Mouse (Mus musculus) myocyte (in vitro differentiated cells): ENCODE measurements around the gene Onecut1.

Source experiments
- CEBPB ChIP-seq: IDR thresholded peaks from 2 replicates; pipeline ENCODE4 v1.6.1; 2011; ENCODE audit warnings: mild to moderate bottlenecking, moderate library complexity; ENCODE audit not compliant: poor library complexity, insufficient read depth, severe bottlenecking
- MYOD1 ChIP-seq, 3 experiments: IDR thresholded peaks; one replicate each; pipeline ENCODE4 v1.6.1; 2011; ENCODE audit warnings: control low read depth in 2 of 3, low read depth in 2 of 3, mild to moderate bottlenecking in 2 of 3, moderate library complexity in 1 of 3; ENCODE audit not compliant: insufficient read length in 2 of 3, control insufficient read depth in 1 of 3
- MYOG ChIP-seq, 3 experiments: IDR thresholded peaks; one replicate each; pipeline ENCODE4 v1.6.1; 2011; ENCODE audit warnings: control low read depth in 2 of 3, low read depth in 2 of 3, mild to moderate bottlenecking in 2 of 3; ENCODE audit not compliant: insufficient read length in 2 of 3, control insufficient read depth in 1 of 3, insufficient read depth in 1 of 3
- POLR2A ChIP-seq: IDR thresholded peaks from one replicate; pipeline ENCODE4 v1.6.1; 2011; ENCODE audit warnings: low read depth, mild to moderate bottlenecking, control low read depth, moderate library complexity; ENCODE audit not compliant: insufficient read length
- POLR2AphosphoS2 ChIP-seq: IDR thresholded peaks from one replicate; pipeline ENCODE4 v1.6.1; 2011; ENCODE audit warnings: low read depth, control low read depth; ENCODE audit not compliant: insufficient read length
- SRF ChIP-seq: IDR thresholded peaks from one replicate; pipeline ENCODE4 v1.6.1; 2011; ENCODE audit warnings: low read depth; ENCODE audit not compliant: control insufficient read depth, insufficient read length
- TCF3 ChIP-seq: IDR thresholded peaks from one replicate; pipeline ENCODE4 v1.6.1; 2011; ENCODE audit warnings: low read depth, control low read depth; ENCODE audit not compliant: insufficient read length
- USF1 ChIP-seq: IDR thresholded peaks from one replicate; pipeline ENCODE4 v1.6.1; 2011; ENCODE audit warnings: low read depth, mild to moderate bottlenecking, control low read depth, moderate library complexity

GRCm38 (mm10) chr9:74862096-74862780 lies 517 bp downstream of the Onecut1 start:
- TF ChIP-seq POLR2A (no peak), TCF3 (no peak), USF1 (no peak), POLR2AphosphoS2 (no peak), MYOG (IDR thresholded peaks at IDR 0.05; ENCODE audit: control insufficient read depth in 1 of 3, insufficient read depth in 1 of 3, insufficient read length in 2 of 3, low read depth in 2 of 3) (no peak), MYOD1 (IDR thresholded peaks at IDR 0.05; ENCODE audit: control insufficient read depth in 1 of 3, insufficient read length in 2 of 3, low read depth in 2 of 3) (no peak), CEBPB (no peak), SRF (no peak)
